Mouse (Mus musculus) gastrocnemius, adult 18-20 months (tissue): ENCODE data around the gene Zp2. TPM values are rescaled to one million over a fixed set of nuclear protein-coding genes. Genes with fewer than 3 reads are reported as not detected.

Experiments used
- DNase-seq: peaks from one replicate; pipeline ENCODE4 v3.0.0; 2021; ENCODE audit warnings: low spot score
- long read RNA-seq, 2 experiments: library from polyadenylated mRNA; stranded (forward); transcript quantifications; one replicate each; pipeline ENCODE4 v2.0.0; 2021
- total RNA-seq, 2 experiments: library from RNA; stranded (reverse); gene quantifications; 2 replicates each; pipeline ENCODE4 v1.2.3; 2021

The Zp2 gene
- total RNA-seq, result under 1 TPM; 0.09 to 0.43 TPM
- long read RNA-seq, experiment 1, result 0 reads
- long read RNA-seq, experiment 2, result 0 reads

GRCm38 (mm10) chr7:120145191-120145590 is at the start of gene Zp2:
Zp2 (minus strand) TSS chr7:120145291.
- DNase-seq, result no peak

DNA sequence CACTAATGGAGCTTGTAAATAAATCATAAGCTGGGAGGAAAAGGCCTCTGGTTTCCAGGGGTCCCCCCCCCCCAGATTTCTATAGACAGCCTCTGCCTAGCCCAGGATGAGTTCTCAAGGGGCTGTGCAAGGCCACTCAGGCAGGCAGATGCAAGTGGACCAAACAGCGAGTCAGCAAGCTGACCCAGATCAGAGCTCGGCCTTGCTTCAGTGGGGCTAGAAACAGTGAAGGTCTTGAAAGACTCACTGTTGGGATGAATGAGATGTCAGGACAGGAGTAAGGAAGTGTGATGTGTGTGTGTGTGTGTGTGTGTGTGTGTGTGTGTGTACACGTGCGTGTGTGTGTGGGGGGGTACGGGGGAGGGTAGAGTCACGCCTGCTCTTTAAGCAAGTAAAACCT is 47.7 kb upstream of the Zp2 start:
- DNase-seq, result no peak

- DNase-seq, result no peak
Observed at GRCm38 (mm10) chr7:120192207-120192606, 47.1 kb upstream of the Zp2 start.

DNA sequence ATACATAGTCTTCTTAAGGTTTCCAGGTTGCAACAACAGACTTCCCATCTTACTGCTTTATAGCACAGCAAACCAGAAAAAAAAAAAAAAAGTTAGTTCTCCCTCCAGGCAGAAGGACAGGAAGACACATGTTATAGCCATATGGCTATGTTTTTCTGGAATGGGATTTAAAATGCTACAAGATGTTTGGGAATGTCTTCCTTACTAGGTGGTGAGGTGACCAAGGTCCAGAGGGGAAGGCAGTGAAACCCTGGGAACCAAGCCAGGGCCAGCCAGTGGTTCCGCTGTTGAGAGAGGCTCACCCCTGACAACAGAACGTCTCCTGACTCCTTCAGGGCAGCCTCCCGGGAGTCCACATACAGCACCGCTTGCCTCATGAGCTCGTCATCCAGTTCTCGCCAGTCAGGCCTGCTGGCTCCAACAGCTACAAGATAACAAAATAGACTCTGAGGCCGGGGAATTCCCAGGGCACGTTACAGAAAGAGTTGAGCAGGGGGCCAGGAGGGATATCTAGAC is 45.1 kb upstream of the Zp2 start:
- no peak for DNase-seq

DNA sequence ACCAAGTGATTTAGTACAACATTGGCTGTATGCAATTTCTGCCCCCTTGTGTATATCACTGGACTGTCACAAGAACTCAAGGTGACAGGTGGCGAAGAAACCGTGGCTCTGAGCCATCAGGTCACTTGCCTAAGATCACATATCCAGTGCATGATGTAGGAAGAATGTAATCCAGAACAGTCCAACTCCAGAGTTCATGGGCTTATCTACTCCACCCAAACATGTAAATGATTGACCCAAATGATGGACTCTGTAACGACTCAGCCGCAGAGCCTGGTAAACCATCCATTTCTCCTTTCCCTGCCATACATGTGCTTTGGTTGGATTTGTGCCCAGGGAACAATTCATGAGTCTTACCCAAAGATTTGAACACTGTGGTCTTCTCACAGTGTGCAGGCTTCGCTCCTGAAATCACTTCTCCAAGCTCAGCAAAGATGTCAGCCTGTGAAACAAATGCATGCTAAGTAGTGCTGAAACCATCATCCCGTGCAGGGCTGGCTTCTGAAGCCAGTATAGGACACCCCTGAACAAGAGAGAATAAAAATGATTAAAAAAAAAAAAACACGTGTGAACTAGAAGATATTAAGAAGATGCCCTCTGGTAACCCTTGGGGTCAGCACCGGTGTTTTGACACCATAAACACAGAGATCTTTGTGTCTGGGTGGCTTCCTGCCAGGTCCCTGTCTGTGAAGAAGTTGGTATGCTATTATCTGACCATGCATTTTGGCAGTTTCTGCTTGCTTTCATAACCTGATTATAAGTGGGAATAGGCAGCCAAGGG is 44.5 kb upstream of the Zp2 start:
- DNase-seq, result no peak

DNA sequence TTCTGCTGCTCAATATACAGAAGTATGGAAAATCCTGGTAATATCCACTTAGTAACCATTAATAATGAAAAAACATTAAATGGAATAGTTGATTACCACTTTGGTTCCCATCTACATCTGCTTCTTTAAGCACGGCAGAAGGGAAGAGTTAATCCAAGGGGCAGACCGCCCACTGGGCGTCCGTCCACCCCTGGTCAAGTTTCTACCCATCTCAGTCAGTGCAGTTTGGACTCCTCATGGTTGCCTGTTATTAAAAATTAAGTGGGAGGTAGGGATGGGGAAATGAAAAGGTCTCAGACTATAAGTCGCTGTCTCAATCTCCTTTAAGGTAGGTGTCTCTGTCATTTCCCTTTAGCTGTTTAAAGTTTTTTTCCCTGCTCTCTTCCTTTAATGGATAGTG is 43.9 kb upstream of the Zp2 start:
- no peak for DNase-seq

DNA sequence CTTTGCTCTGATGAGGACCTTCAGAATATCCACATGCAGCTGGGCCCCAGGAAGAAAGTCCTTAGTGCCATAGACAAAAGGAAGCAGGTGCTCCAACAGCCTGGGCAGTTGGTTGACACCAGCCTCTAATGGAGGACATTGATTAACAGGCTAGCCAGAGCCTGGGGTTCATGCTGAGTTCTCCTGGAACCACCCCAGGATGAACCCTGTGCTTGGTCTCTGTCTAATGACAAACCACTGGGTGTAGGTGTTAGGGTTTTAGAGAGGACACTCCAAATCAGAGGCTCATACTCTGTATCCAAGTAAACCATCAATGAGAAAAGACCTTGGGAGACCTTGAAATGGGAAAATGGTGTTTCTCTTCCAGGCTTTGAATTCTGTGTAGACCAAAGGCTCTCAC is 37.8 kb upstream of the Zp2 start:
- DNase-seq, result no peak

- no peak for DNase-seq
Observed at GRCm38 (mm10) chr7:120181401-120182230, 36.5 kb upstream of the Zp2 start.

GRCm38 (mm10) chr7:120180547-120180946 is 35.5 kb upstream of the Zp2 start:
- DNase-seq, result no peak

DNA sequence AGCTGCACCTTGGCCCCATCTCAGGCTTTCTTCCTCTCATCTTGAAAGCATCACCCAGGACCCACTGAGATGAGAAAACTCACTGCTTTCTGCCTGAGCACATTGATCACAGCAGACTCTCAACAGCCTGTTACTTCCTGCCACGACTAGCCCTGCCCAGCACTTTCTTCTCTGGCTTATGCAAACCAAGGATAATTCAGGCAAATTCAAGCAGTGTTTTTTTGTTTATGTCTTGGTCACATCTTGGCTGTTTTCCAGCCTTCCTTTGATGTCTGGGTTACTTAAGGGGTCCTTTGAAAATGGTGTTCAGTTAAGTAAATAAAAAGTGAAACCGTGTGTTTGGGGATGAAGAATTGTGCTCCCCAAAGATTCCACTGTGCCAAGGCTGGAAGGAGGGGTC is 33.8 kb upstream of the Zp2 start:
- DNase-seq, result no peak

DNA sequence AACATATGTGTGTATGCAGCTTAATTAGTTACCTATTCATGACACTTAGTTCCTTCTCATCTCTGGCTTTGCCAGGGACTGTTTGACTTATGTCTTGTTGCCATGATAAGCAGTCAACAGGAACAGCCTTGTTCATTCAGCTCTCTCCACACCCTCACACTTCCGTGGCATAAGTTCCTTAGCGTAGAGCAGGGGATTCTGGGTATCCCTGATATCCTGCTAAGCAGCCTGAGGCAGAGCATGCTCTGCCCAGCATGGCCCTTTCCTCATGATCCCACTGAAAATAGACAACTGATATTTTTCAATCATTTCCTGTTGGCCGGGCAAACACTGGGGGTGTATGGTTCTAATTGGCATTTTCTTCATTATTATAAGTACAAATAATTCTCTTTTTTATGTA is 32.5 kb upstream of the Zp2 start:
- DNase-seq, result no peak

DNA sequence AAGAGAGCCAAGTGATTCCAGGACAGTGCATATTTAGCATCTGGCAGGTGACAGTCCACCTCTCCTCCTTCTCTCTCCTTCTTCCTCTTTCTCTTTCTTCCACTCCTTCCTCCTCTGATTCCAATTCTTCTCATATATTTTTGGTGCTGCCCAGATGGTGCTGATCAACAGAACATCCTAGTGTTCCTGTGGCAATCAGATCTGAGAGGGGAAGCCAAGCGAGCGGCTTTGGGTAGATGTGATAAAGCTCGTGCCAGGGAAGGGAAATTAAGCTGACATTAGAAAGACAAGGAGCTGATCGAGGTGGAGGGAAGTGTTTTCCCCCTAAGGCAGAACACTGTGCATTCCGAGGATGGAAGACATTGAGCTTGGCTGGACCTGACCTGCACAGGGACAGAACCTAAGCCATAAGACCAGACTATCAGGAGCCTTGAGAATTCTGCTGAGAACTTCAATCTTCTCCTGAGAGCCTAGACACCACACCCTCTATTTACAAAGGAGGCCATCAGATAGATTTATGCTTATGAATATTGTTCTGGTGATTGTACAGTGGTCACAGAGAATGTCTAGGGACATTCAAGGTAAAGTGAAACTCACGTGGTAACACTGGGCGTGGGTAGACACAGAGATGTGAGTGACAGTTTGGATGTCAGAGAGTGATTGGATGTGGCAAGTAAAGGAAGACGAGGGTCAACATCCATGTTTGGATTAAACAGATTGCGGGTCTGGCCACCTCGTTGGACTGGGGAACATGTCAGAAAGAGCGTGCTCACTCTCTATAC is 29.8 kb upstream of the Zp2 start:
- DNase-seq, result no peak

GRCm38 (mm10) chr7:120173603-120174244 is 28.6 kb upstream of the Zp2 start, which contains the start of gene Anks4b:
Anks4b (plus strand) TSS chr7:120173858.
- no peak for DNase-seq

GRCm38 (mm10) chr7:120172188-120172700 is 27.2 kb upstream of the Zp2 start:
- DNase-seq, result no peak

DNA sequence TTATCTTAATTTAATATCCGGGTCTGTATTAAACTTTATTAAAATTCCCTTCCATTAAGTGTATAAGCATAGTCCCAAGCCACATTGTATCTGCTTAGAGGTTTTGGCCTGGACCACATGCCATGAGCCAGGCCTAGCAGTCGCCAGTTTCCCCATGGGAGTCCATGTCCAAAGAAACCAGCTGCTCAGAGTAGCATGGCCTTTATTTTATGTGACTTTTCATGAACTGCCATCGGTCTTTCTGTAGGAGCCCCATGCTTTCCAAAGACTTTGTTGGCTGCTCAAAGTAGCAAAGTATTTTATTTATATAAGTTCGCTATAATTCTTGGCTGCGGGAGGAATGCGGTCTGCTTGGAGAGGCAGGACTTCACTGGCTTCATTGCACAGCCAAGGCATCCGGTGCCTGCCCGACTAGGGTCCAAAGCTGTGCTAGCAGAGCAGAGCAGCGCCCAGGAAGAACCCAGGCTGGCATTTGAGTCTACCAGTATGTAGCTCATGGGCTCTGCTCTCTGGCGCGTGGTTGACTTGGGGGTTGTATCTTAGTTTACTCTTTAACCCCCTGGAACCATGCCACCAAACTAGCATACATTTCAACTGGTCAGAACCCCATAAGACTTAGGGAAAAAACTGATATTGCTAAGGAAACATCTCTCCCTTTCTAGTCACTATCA is 18.6 kb upstream of the Zp2 start:
- DNase-seq, result no peak

DNA sequence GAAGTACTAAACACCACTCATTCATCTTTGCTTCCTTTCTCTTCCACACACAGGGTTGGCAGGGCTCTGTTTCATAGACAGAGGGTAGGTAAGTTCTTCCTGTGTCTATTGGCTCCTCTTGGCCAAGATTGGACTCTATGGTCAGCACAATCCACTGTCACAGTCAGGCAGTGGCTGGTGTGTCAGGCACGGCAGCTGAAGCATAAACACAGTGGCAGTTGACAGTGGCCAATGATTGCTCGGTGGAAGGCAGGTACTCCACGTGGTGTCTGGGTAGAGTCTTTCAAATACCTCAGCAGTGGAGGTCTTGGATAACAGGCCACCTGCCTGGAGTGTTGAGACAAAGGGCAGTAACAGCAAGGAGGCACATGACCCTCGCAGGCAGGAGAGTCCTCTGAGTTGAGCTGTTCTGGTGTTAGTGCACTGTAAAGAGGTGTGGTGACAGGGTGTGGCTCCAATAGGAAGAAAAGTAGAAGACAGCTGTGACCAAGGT is 13.1 kb upstream of the Zp2 start:
- DNase-seq, result no peak

DNA sequence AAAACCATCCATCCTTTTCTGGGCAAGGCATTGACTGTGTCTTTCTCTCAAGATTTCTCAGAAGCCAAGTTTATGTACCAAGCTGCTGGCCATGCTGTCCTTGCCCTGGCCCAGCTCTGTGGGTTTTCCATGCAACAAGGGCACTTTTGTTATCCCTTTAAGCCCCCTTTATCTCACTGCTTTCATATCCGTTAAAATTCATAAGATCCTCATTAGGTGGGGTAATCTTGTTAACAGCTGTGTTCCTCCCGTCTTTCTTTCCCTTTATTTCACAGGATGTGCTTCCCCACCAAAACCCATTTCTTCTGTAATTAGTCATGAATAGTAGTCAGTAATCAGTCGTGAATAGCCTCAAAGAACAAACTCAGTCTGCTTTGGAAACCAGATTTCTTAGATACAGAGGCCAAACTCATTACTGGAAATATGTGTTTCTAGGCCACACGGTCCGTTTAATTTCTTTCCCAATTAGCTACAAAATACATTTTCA is 12.5 kb upstream of the Zp2 start:
- no peak for DNase-seq

- no peak for DNase-seq
Observed at GRCm38 (mm10) chr7:120156841-120157409, 11.8 kb upstream of the Zp2 start.

- DNase-seq, result no peak
Observed at GRCm38 (mm10) chr7:120150898-120151297, 5.8 kb upstream of the Zp2 start.

GRCm38 (mm10) chr7:120150257-120150656 is 5.2 kb upstream of the Zp2 start:
- peak; percentile 24 for DNase-seq
